Mouse (Mus musculus) cortical plate, adult 2 months (tissue): ENCODE data around the gene Necab2. TPM values are rescaled to one million over a fixed set of nuclear protein-coding genes. Genes with fewer than 3 reads are reported as not detected.

Experiments
- H3K27ac ChIP-seq: fragments of 200-500 bp; 2 replicates; pipeline ENCODE4 v1.5.1; 2012; ENCODE audit warnings: low read length, control low read depth, inconsistent platforms; ENCODE audit not compliant: insufficient read depth
- H3K4me1 ChIP-seq: fragments of 200-500 bp; 2 replicates; pipeline ENCODE4 v1.6.1; 2011; ENCODE audit warnings: low read length; ENCODE audit not compliant: control insufficient read depth, insufficient read depth
- H3K4me3 ChIP-seq: fragments of 200-500 bp; 2 replicates; pipeline ENCODE4 v1.5.1; 2011; ENCODE audit warnings: mild to moderate bottlenecking, low read length, control low read depth; ENCODE audit not compliant: insufficient read depth
- CTCF ChIP-seq: fragments of 200-500 bp; IDR thresholded peaks from 2 replicates; pipeline ENCODE4 v1.5.1; 2011; ENCODE audit warnings: mild to moderate bottlenecking, control low read depth, low read length; ENCODE audit not compliant: insufficient read depth; ENCODE audit errors: extremely low read depth
- POLR2A ChIP-seq: fragments of 200-500 bp; IDR thresholded peaks from 2 replicates; pipeline ENCODE4 v1.6.1; 2011; ENCODE audit warnings: mild to moderate bottlenecking, low read length, control low read depth; ENCODE audit not compliant: insufficient read depth; ENCODE audit errors: extremely low read depth
- polyA plus RNA-seq: library from polyadenylated mRNA; depleted of rRNA; stranded (reverse); fragments of >200 nt; gene quantifications from 2 replicates; pipeline ENCODE4 v1.2.3, GENCODE M21; 2012

The Necab2 gene
- polyA plus RNA-seq, 1 experiment = 48.3 TPM

- TF ChIP-seq POLR2A (no peak), CTCF (no peak)
- Histone ChIP-seq H3K4me3 (no peak overlapping the region), H3K4me1 (no peaks in the 10 kb centered on the region), H3K27ac (no peak overlapping the region)
Observed at GRCm38 (mm10) chr8:119468091-119468490, 21.6 kb downstream of the Necab2 start.

- TF ChIP-seq CTCF (no peak), POLR2A (no peak)
- Histone ChIP-seq H3K27ac (no peak overlapping the region), H3K4me1 (peaks cover 1% of the 10 kb centered on the region; the same call in 1 of the 2 replicates), H3K4me3 (no peak overlapping the region)
Observed at GRCm38 (mm10) chr8:119478684-119479083, 32.2 kb downstream of the Necab2 start.

GRCm38 (mm10) chr8:119484145-119484896, 37.8 kb downstream of the Necab2 start:
- no peak overlapping the region for H3K4me3 ChIP-seq
- no peak overlapping the region for H3K27ac ChIP-seq
- H3K4me1 ChIP-seq = no peaks in the 10 kb centered on the region
- TF ChIP-seq CTCF (no peak), POLR2A (no peak)

- Histone ChIP-seq H3K27ac (no peak overlapping the region), H3K4me3 (no peak overlapping the region), H3K4me1 (no peaks in the 10 kb centered on the region)
- no peak for TF ChIP-seq CTCF
- TF ChIP-seq POLR2A = no peak
Observed at GRCm38 (mm10) chr8:119487093-119487492, 40.6 kb downstream of the Necab2 start.

DNA sequence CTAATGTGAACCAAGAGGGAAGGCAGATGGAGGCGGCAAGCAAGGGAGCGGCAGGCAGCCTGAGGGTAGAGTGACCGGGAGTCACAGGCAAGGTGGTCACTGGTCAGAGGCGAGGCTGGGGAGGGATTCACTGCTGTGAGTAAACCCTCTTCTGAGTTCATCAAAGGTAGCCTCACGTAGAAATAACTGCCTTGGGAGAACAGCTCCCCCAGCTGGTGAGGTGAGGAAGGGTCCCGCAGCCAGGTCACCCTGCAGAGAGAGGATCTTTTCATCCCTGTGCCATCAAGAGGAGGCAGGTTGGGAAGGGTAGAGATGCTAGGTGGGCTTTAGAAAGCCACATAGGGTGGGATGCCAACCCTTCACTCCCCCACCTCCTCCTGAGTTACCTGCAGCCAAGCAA, 50.3 kb downstream of the Necab2 start:
- TF ChIP-seq POLR2A = no peak
- TF ChIP-seq CTCF = peak; percentile 64
- H3K4me1 ChIP-seq = peaks cover 2% of the 10 kb centered on the region; the same call in 1 of the 2 replicates
- no peak overlapping the region for H3K4me3 ChIP-seq
- no peak overlapping the region for H3K27ac ChIP-seq

DNA sequence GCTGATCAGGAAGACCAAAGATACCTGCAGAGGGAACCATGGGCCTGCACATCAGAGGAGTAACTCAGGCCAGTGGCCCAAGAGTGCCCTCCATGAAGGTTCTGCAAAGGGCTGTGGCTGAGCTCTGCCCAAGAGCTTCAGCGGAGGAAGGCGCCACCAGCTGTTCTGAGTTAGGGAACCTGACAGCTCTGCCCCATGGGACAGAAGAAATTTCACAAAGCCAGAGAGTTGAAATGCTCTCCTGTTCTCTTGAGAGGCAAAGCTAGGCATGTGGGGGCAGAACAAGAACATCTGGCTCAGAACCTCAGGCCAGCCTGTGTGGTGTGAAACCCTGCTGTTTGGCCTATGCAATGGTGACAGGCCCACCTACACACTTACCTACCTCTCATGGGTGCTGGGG, 53.3 kb downstream of the Necab2 start:
- TF ChIP-seq POLR2A (no peak), CTCF (no peak)
- H3K4me3 ChIP-seq = no peak overlapping the region
- H3K27ac ChIP-seq = no peak overlapping the region
- H3K4me1 ChIP-seq = peaks cover 2% of the 10 kb centered on the region; the same call in 1 of the 2 replicates

GRCm38 (mm10) chr8:119501598-119501997, 55.1 kb downstream of the Necab2 start, which contains the start of gene Slc38a8:
Gene Slc38a8, minus strand, starts transcription at chr8:119501698.
- H3K27ac ChIP-seq = no peak within 1 kb of the TSS
- H3K4me1 ChIP-seq = peaks cover 2% of the 10 kb centered on the region; the same call in 1 of the 2 replicates
- TF ChIP-seq POLR2A = no peak
- no peak for TF ChIP-seq CTCF
- no peak within 1 kb of the TSS for H3K4me3 ChIP-seq

DNA sequence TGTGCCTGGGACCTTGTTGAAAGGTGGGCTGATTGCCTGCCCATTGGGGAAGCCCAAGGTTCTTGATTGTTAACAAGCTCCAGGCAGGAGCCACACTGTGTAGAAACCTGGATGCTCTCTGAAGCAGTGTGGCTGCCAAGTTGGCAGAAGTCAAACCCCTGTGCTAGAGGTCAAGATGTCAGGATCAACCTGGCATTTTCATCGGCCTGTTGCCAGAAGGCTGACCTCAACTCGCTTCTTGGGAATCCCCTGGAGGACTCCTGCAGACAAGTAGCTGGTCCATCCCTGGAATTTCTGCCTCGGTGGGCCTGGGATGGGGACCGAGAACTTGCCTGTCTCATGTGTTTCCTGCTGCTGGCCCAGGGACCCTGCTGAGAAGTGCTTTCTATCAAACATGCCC, 55.6 kb downstream of the Necab2 start:
- H3K4me1 ChIP-seq = peaks cover 2% of the 10 kb centered on the region; the same call in 1 of the 2 replicates
- H3K27ac ChIP-seq = no peak overlapping the region
- TF ChIP-seq CTCF (no peak), POLR2A (no peak)
- no peak overlapping the region for H3K4me3 ChIP-seq

GRCm38 (mm10) chr8:119503191-119503767, 56.8 kb downstream of the Necab2 start:
- no peak overlapping the region for H3K27ac ChIP-seq
- H3K4me1 ChIP-seq = no peaks in the 10 kb centered on the region

DNA sequence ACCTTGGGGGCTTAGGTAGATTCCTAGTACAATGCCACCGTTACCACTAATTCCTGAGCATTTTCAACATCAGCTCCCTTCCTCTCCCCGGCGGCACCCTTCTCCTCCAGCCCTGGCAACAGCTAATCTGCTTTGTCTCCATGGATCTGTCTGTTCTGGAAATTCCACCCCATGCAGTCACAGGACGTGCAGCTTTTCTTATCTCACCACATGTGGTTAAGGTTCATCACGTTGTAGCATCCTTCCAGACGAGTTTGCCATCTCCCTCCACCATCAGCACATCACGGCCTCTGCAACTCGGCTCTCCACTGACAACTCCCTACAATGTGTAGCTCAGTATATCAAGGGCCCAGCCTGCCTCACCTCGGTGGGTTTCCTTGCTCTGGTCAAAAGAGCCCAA, 59.0 kb downstream of the Necab2 start:
- TF ChIP-seq CTCF = no peak
- no peak for TF ChIP-seq POLR2A

More at GRCm38 (mm10) chr8:119503191-119503767, 56.8 kb downstream of the Necab2 start:
- no peak for TF ChIP-seq CTCF
- no peak for TF ChIP-seq POLR2A
- H3K4me3 ChIP-seq = no peak overlapping the region

More for the DNA sequence above, 59.0 kb downstream of the Necab2 start:
- Histone ChIP-seq H3K27ac (no peak overlapping the region), H3K4me1 (no peaks in the 10 kb centered on the region), H3K4me3 (no peak overlapping the region)
